Mouse (Mus musculus): Measurements from ENCODE around the gene Gatad2a.

- TF ChIP-seq CTCF (IDR thresholded peaks at IDR 0.05; ENCODE audit: borderline replicate concordance, insufficient read depth, low read length) = no peak
- no peak for TF ChIP-seq POLR2A (IDR thresholded peaks at IDR 0.05; ENCODE audit: low read depth, low read length)
Measured at GRCm38 (mm10) chr8:69934582-69934981, 61.6 kb downstream of the Gatad2a start.
